Mouse (Mus musculus): Measurements from ENCODE around the gene Coil. TPM values are rescaled to one million over a fixed set of nuclear protein-coding genes. Genes with fewer than 3 reads are reported as not detected.
A peak's percentile ranks its signal among the peaks of the same experiment; 100 is the strongest.

The Coil gene
- total and polyA plus RNA-seq, 3 experiments = 28.5 to 37.4 (median 35.4) TPM

- in situ Hi-C loops (cut with MboI; ENCODE audit: low pct_ligation_motif_present, low pct_unique_long_range_greater_than_20kb, low sequenced_read_pairs) (no loop called here), dilution Hi-C loops (cut with MboI; ENCODE audit: extremely low pct_ligation_motif_present, extremely low pct_unique_long_range_greater_than_20kb, low sequenced_read_pairs) (no loop called here)
- Histone ChIP-seq H3K4me2 (ENCODE audit: insufficient read depth, low read depth, poor library complexity, severe bottlenecking) (no peak overlapping the region), H3K27me3 (replicated peaks) (no peaks in the 10 kb centered on the region), H3K4me1 (ENCODE audit: control insufficient read depth in 1 of 2, insufficient read depth in 2 of 2) (no peaks in the 10 kb centered on the region), H3K36me3 (replicated peaks in 1 of 2; ENCODE audit: control insufficient read depth in 1 of 2, insufficient read depth in 1 of 2, low read length in 1 of 2) (peaks cover 70 to 90% of the 10 kb centered on the region in 2 experiments), H3K9ac (ENCODE audit: insufficient read depth, low read depth) (no peak overlapping the region), H3K9me3 (replicated peaks; ENCODE audit: low read length) (peaks cover 2% of the 10 kb centered on the region), H3K4me3 (replicated peaks in 1 of 3; ENCODE audit: low read depth in 2 of 3, low read length in 2 of 3, poor library complexity in 1 of 3) (no peak overlapping the region), H3K79me2 (replicated peaks; ENCODE audit: control insufficient read depth, extremely low read depth, insufficient read depth, poor library complexity, severe bottlenecking) (no peaks in the 10 kb centered on the region), H3K27ac (ENCODE audit: insufficient read depth, low read depth) (no peak overlapping the region)
- peak; percentile 13 for TF ChIP-seq RAD21 (IDR thresholded peaks at IDR 0.05; ENCODE audit: low read depth, low read length)
- no peak for TF ChIP-seq KAT2A (IDR thresholded peaks at IDR 0.05; ENCODE audit: insufficient replicate concordance, low read length)
- TF ChIP-seq MAX (IDR thresholded peaks at IDR 0.05; ENCODE audit: low read length) = no peak
- TF ChIP-seq MYC (IDR thresholded peaks at IDR 0.05; ENCODE audit: low read depth, low read length) = no peak
- no peak for TF ChIP-seq CHD1 (IDR thresholded peaks at IDR 0.05; ENCODE audit: low read depth, low read length)
- TF ChIP-seq JUND (conservative IDR thresholded peaks at IDR 0.05; ENCODE audit: low read depth, low read length) = no peak
- no peak for TF ChIP-seq MXI1 (IDR thresholded peaks at IDR 0.05; ENCODE audit: low read depth, low read length)
- no peak for TF ChIP-seq NRF1 (IDR thresholded peaks at IDR 0.05; ENCODE audit: low read depth, low read length)
- TF ChIP-seq GABPA (IDR thresholded peaks at IDR 0.05; ENCODE audit: insufficient replicate concordance, low read depth, low read length) = no peak
- no peak for TF ChIP-seq E2F4 (IDR thresholded peaks at IDR 0.05; ENCODE audit: insufficient replicate concordance, low read depth, low read length)
- no peak for TF ChIP-seq ZMIZ1 (IDR thresholded peaks at IDR 0.05; ENCODE audit: low read depth, low read length)
- TF ChIP-seq MAZ (IDR thresholded peaks at IDR 0.05; ENCODE audit: low read depth, low read length) = no peak
- no peak for TF ChIP-seq TCF12 (IDR thresholded peaks at IDR 0.05; ENCODE audit: low read depth, low read length)
- no peak for TF ChIP-seq MEF2A (IDR thresholded peaks at IDR 0.05; ENCODE audit: borderline replicate concordance, low read depth, low read length)
- TF ChIP-seq ETS1 (conservative IDR thresholded peaks at IDR 0.05; ENCODE audit: low read depth, low read length) = no peak
- no peak for TF ChIP-seq POLR2A (IDR thresholded peaks at IDR 0.05; ENCODE audit: low read depth, low read length)
- peak in 1 of 2 experiments; percentile 53; a peak in 2 of 4 replicates for TF ChIP-seq CTCF (conservative IDR thresholded peaks at IDR 0.05 in 1 of 2, IDR thresholded peaks at IDR 0.05 in 1 of 2; ENCODE audit: low read depth in 2 of 2, low read length in 2 of 2)
- no peak for DNase-seq (ENCODE audit: extremely low read depth)
Observed at GRCm38 (mm10) chr11:88938770-88939169, 31.3 kb upstream of the Coil start.

- no peak overlapping the region for H3K9ac ChIP-seq (ENCODE audit: insufficient read depth, low read depth)
- H3K4me2 ChIP-seq (ENCODE audit: insufficient read depth, low read depth, poor library complexity, severe bottlenecking) = no peak overlapping the region
- H3K4me1 ChIP-seq (ENCODE audit: control insufficient read depth in 1 of 2, insufficient read depth in 2 of 2) = no peaks in the 10 kb centered on the region
- TF ChIP-seq MAFK (IDR thresholded peaks at IDR 0.05; ENCODE audit: insufficient replicate concordance, low read length) = no peak
- TF ChIP-seq TBP (conservative IDR thresholded peaks at IDR 0.05; ENCODE audit: low read depth, low read length) = no peak
- no peak for TF ChIP-seq SIN3A (IDR thresholded peaks at IDR 0.05; ENCODE audit: low read length)
- no peak for TF ChIP-seq BHLHE40 (IDR thresholded peaks at IDR 0.05; ENCODE audit: low read depth, low read length)
- TF ChIP-seq IRF4 (IDR thresholded peaks at IDR 0.05; ENCODE audit: low read depth, low read length) = no peak
- no peak for TF ChIP-seq GABPA (IDR thresholded peaks at IDR 0.05; ENCODE audit: insufficient replicate concordance, low read depth, low read length)
- no peak for TF ChIP-seq CHD1 (IDR thresholded peaks at IDR 0.05; ENCODE audit: low read depth, low read length)
- no peak for TF ChIP-seq MXI1 (IDR thresholded peaks at IDR 0.05; ENCODE audit: low read depth, low read length)
- no peak for TF ChIP-seq MAX (IDR thresholded peaks at IDR 0.05; ENCODE audit: low read length)
- TF ChIP-seq NRF1 (IDR thresholded peaks at IDR 0.05; ENCODE audit: low read depth, low read length) = no peak
- no peaks in the 10 kb centered on the region for H3K79me2 ChIP-seq (replicated peaks; ENCODE audit: control insufficient read depth, extremely low read depth, insufficient read depth, poor library complexity, severe bottlenecking)
- H3K27ac ChIP-seq (ENCODE audit: insufficient read depth, low read depth) = no peak overlapping the region
- peaks cover 2% of the 10 kb centered on the region for H3K9me3 ChIP-seq (replicated peaks; ENCODE audit: low read length)
- dilution Hi-C loops (cut with MboI; ENCODE audit: extremely low pct_ligation_motif_present, extremely low pct_unique_long_range_greater_than_20kb, low sequenced_read_pairs) = no loop called here
- no peak for DNase-seq (ENCODE audit: extremely low read depth)
- in situ Hi-C loops (cut with MboI; ENCODE audit: low pct_ligation_motif_present, low pct_unique_long_range_greater_than_20kb, low sequenced_read_pairs) = no loop called here
- no peak overlapping the region for H3K4me3 ChIP-seq (replicated peaks in 1 of 3; ENCODE audit: low read depth in 2 of 3, low read length in 2 of 3, poor library complexity in 1 of 3)
- H3K36me3 ChIP-seq (replicated peaks in 1 of 2; ENCODE audit: control insufficient read depth in 1 of 2, insufficient read depth in 1 of 2, low read length in 1 of 2) = peaks cover 70 to 89% of the 10 kb centered on the region in 2 experiments
- H3K27me3 ChIP-seq (replicated peaks) = no peaks in the 10 kb centered on the region
Observed at GRCm38 (mm10) chr11:88939634-88940033, 30.4 kb upstream of the Coil start.
